Mouse (Mus musculus) embryonic facial prominence, embryonic 14.5 days (tissue): ENCODE results near the gene Inf2. TPM values are rescaled to one million over a fixed set of nuclear protein-coding genes. Genes with fewer than 3 reads are reported as not detected.

Source experiments
- microRNA-seq: library from miRNA; unstranded; fragments of <30 nt; microRNA quantifications from one replicate; pipeline ENCODE4, GENCODE M21; 2016; ENCODE audit warnings: borderline number of aligned reads
- polyA plus RNA-seq: library from polyadenylated mRNA; unstranded; fragments of >200 nt; fragmentation: Nextera tagmentation; extraction: Ambion mirVana; gene quantifications from 2 replicates; pipeline ENCODE4 v1.2.1, GENCODE M21; 2014

Inf2 gene
- polyA plus RNA-seq, 1 experiment from 2014 or later: 8.1 TPM

Small RNA genes within 50 kb of the gene (microRNA-seq; reads per million reads assigned to microRNA genes)
- gene Mir6939: not detected

Other genes with a start within 250 kb of the Inf2 start
- 0.69 and 1.2 TPM in 2 replicates for gene A530016L24Rik, start 99.3 kb upstream of the Inf2 start, polyA plus RNA-seq
- 2.4 and 2.9 TPM in 2 replicates for gene Tmem179, start 72.0 kb upstream of the Inf2 start, polyA plus RNA-seq
- gene Adssl1, start 31.3 kb downstream of the Inf2 start, polyA plus RNA-seq: 23.2 and 26.5 TPM in 2 replicates
- 211 and 239 TPM in 2 replicates for gene Siva1, start 55.9 kb downstream of the Inf2 start, polyA plus RNA-seq
- 76.4 and 84.0 TPM in 2 replicates for gene Akt1, start 86.1 kb downstream of the Inf2 start, polyA plus RNA-seq
- gene Zbtb42, start 90.0 kb downstream of the Inf2 start, polyA plus RNA-seq: 3.7 and 3.8 TPM in 2 replicates
- gene Cep170b, start 131.7 kb downstream of the Inf2 start, polyA plus RNA-seq: 13.3 and 14.4 TPM in 2 replicates
- 12.8 and 13.0 TPM in 2 replicates for gene Pld4, start 171.9 kb downstream of the Inf2 start, polyA plus RNA-seq
- gene Ahnak2, start 213.9 kb downstream of the Inf2 start, polyA plus RNA-seq: 5.9 and 8.3 TPM in 2 replicates
- gene Clba1, start 220.2 kb downstream of the Inf2 start, polyA plus RNA-seq: 6.6 and 7.1 TPM in 2 replicates
- 86.2 and 105 TPM in 2 replicates for gene Cdca4, start 240.6 kb downstream of the Inf2 start, polyA plus RNA-seq